Mouse (Mus musculus) ovary, postnatal 10 days (tissue): ENCODE data around the gene Mgat4b.
"Not testable (repeated sequence)": the region's sequence is repeated elsewhere in the genome, so short reads cannot be mapped to it uniquely, and the experiment has no call there.

Source experiments
- DNase-seq: peaks from one replicate; pipeline ENCODE4 v3.0.0; 2022; ENCODE audit warnings: low spot score

The Mgat4b gene

DNA sequence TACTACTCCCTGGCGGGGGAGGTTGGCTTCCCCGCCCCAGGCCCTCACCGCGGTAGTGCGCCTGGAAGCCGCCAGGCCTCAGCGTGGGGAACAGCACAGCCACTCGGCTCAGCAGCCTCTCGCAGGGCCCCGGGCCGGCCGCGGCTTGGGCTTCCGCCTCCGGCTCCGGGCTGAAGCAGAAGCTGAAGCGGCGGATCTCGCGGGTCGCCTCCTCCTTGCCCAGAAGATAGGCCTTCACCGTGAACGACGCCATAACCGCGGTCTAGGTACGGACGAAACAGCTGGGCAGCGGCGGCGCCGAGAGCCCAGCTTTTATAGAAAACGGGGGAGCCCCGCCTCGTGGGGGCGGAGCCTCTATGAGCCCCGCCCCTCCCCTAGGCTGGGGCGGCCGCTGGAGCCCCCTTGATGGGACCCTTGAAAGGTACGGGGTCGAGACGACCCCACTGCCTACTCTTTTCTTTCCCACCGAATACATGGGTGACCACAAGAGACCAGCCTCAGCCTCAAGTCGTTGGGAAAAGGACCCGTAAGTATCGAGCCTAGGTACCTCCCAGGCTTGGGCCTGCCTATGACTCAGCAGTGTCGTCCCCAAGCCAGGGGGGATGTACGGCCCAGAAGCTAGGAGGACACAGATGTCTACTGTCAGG lies at the start of gene Mgat4b, which contains the start of gene Sqstm1:
TSS of gene Mgat4b (plus strand) at position 386 of the 647 bp plus-strand sequence.
TSS of gene Sqstm1 (minus strand) at position 323 of the 647 bp plus-strand sequence.
- DNase-seq: peak; percentile 91

GRCm38 (mm10) chr11:50161578-50162304 lies 48.9 kb upstream of the Mgat4b start:
- DNase-seq: peak; percentile 15

GRCm38 (mm10) chr11:50162338-50163050 lies 48.2 kb upstream of the Mgat4b start:
- DNase-seq: no peak

GRCm38 (mm10) chr11:50168352-50168751 lies 42.3 kb upstream of the Mgat4b start:
- DNase-seq: no peak

DNA sequence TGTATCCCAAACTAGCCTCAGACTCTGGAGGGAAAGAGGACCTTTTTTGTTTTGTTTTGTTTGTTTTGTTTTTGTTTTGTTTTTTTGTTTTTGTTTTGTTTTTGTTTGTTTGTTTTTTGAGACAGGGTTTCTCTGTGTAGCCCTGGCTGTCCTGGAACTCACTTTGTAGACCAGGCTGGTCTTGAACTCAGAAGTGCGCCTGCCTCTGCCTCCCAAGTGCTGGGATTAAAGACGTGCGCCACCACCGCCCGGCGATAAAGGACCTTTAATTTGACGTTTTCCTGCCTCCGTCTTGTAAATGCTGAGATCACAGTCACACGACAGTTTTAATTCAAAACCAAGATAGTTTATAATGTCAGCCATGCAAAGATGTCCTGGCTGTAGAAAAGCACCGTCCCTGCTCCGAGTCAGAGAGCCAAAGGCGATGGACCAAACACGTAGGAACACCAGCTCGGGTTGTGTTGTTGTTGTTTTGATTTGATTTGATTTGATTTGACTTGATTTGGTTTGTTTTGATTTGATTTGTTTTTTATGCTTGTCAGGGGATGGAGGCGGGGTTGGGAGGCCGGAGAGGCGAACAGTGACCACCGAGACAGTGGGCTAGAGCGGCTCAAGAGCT lies 36.5 kb upstream of the Mgat4b start, which contains the start of gene Mrnip:
TSS of gene Mrnip (plus strand) at position 334 of the 619 bp plus-strand sequence.
- DNase-seq: not testable (repeated sequence)

- peak; percentile 94 for DNase-seq
Observed at GRCm38 (mm10) chr11:50174730-50175187, 35.9 kb upstream of the Mgat4b start.

GRCm38 (mm10) chr11:50176351-50176750 lies 34.3 kb upstream of the Mgat4b start:
- DNase-seq: no peak

DNA sequence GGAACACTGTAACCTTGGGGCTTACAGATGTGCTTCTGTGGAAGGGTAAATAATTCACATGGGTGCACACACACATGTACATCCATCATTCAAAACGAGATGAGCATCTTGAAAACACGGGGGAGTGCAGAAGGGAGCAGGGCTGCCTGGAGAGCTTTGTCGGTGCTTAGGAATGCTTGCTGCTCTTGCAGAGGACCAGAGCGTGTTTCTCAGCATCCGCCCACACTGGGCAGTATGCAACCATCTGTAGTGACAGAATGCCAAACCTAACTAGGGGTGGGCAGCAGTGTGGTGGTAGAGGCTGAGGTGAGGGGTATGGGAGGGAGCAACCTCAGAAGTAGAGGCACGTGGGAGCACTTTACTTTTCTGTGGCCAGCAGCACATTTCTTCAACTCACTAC lies 33.6 kb upstream of the Mgat4b start:
- DNase-seq: no peak

- no peak for DNase-seq
Observed at GRCm38 (mm10) chr11:50178532-50179488, 31.9 kb upstream of the Mgat4b start.

- DNase-seq: no peak
Observed at GRCm38 (mm10) chr11:50180478-50181231, 30.0 kb upstream of the Mgat4b start.

GRCm38 (mm10) chr11:50182702-50183101 lies 28.0 kb upstream of the Mgat4b start:
- DNase-seq: no peak

- DNase-seq: no peak
Observed at GRCm38 (mm10) chr11:50184788-50185187, 25.9 kb upstream of the Mgat4b start.

- no peak for DNase-seq
Observed at GRCm38 (mm10) chr11:50188682-50189081, 22.0 kb upstream of the Mgat4b start.

DNA sequence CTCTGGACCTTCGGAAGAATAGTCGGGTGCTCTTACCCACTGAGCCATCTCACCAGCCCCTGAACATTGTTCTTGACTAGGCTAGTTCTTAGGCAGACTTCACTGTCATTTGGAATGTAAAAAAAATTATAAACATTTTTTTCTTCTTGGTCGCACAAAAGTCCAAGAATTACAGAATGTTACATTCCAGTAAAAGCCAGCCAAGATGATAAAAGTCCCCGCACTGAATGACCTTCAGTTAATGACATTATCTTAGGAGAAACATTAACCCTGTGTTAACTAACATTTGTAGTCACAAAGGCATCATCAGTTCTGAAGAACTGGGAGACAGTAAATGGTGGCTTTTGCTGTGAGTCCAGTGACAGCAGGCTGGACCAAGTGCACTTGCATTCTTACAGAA lies 20.3 kb upstream of the Mgat4b start:
- no peak for DNase-seq

DNA sequence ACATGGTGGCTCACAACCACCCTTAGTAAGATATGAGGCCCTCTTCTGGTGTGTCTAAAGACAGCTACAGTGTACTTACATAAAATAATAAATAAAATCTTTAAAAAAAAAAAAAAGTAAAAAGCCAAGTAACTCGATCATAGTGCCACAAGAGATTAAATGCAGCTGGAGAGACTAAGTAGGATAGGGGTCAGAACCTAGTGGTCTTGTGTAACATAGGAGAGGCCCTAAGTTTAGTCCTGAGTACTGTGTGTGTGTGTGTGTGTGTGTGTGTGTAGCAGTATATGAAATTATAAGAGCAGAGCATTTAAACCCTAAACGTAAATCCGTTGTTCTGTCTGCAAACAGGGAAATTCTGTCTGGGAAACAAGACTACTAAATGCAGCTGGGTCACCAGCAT lies 18.4 kb upstream of the Mgat4b start:
- DNase-seq: no peak

DNA sequence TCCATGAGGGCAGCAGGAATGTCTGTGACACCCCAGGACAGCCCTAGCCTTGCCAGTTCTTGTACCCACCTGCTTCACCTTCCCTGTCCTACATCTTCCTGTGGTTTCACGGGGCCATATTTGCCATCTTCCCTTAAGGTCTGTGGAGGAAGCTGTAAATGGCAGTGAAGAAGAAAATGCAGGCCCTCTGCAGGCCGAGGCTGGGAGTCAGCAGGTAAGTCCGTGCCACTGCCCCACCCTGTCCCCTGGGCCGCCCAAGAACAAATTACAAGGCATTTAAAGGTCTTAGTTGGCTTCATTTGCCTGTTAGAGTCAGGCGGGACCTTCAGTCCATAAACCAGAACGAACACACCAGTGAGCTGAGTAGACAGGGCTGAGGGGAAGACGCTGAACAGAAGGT lies 16.6 kb upstream of the Mgat4b start:
- DNase-seq: no peak

- DNase-seq: no peak
Observed at GRCm38 (mm10) chr11:50194793-50195192, 15.9 kb upstream of the Mgat4b start.

DNA sequence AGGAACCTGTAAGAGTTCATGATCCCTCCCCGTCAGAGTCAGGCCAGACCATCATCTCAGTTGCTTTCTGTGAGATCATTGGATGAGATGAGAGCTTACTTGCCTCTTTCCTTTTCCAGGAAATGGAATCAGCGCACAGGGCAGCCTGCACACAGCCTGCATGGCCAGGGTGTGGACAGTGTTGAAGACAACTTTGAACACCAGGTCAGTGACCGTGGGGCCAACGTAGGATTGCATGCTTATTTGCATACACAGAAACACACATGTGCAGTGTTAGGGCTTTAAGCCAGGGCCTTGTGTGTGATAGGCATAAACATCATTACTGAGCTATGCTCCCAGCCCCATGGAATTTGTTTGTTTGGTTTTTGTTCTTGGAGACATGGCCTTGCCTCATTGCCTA lies 13.2 kb upstream of the Mgat4b start:
- no peak for DNase-seq

DNA sequence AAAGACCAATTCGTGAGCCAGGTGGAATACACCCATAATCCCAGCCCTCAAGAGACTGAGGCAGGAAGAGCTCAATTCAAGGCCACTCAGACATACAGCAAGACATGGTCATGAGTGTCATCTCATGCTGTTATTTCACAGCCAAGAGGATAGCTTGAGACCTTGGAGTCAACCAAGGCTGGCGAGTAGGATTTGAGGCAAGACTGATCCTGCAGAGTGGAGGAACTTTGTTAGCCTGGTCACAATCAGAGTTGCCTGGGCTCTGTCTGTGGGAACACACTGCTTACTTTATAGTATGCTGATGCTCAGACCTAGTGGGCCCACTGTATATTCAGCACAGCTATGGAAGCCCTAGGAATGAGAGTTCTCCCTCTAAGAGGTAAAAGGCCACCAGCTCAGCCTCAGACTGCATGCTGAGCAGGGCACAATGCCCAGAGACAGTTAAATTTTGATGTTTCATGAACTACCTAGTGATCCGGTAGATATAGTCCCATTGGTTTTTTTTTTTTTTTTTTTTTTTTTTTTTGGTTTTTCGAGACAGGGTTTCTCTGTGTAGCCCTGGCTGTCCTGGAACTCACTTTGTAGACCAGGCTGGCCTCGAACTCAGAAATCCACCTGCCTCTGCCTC lies 12.4 kb upstream of the Mgat4b start:
- no peak for DNase-seq

DNA sequence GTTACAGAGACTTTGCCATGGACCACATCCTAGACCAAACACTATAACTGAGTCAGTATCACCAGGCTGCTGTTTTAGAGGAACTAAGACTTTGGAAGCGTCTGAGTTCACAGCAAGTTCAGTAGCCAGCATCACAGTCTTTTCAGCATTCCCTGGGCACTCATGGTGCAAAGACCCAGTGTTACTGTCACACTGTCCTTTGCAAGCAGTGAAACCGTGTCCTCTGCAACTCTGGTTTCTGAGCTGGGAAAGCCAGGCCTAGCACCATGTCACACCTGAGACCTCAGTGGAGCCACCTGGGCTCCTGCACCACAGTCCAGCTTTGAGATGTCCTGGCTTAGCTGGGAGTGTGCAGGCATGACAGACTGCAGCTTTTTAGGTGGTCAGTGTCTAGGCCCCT lies 11.8 kb upstream of the Mgat4b start:
- no peak for DNase-seq
